ENCODE assay signal across 16 mouse cellular contexts in genomic region chr9:40309876-40310275, GRCm38 (mm10). TPM values are rescaled to one million over a fixed set of nuclear protein-coding genes. Genes with fewer than 3 reads are reported as not detected.
"Had no signal": no experiment of that assay in that cellular context is flagged by ENCODE, and none has a peak within 500 bp of the region (broad histone marks: within the 10 kb centered on the region; RNA-seq: fewer than 3 reads in every experiment).

No protein-coding gene starts in this region.

- H3K27me3 ChIP-seq: neural tube, embryonic 15.5 days; stomach, embryonic 15.5 days had no signal

- H3K9me3 ChIP-seq: neural tube, embryonic 15.5 days; stomach, embryonic 15.5 days had no signal

- H3K4me1 ChIP-seq: neural tube, embryonic 15.5 days; stomach, embryonic 15.5 days had no signal

- H3K4me2 ChIP-seq: neural tube, embryonic 15.5 days; stomach, embryonic 15.5 days had no signal

- H3K4me3 ChIP-seq: neural tube, embryonic 15.5 days; stomach, embryonic 15.5 days had no signal

- H3K36me3 ChIP-seq: stomach, embryonic 15.5 days had no signal

- H3K9ac ChIP-seq: neural tube, embryonic 15.5 days; stomach, embryonic 15.5 days had no signal

- H3K27ac ChIP-seq: neural tube, embryonic 15.5 days; stomach, embryonic 15.5 days; stomach, postnatal 0 days had no signal

- DNase-seq: retina, postnatal 1 day; right cerebral cortex, adult 18-20 months; right cerebral cortex, postnatal 14 days; right cerebral cortex, postnatal 25 days; right cerebral cortex, postnatal 4 days; spleen, adult 18-20 months; thymus, adult 18-20 months; thymus, adult 2 months; thymus, postnatal 14 days; thymus, postnatal 25 days; thymus, postnatal 36 days; thymus, postnatal 4 days had no signal

RNA-seq across cellular contexts. Expression of gene Scn3b, which starts 40.9 kb away (rescaled TPM):
- total RNA-seq: neutrophil, adult 5-6 weeks had no signal
